Mouse (Mus musculus) stomach, embryonic 14.5 days (tissue): Measurements from ENCODE around the gene Gga1. TPM values are rescaled to one million over a fixed set of nuclear protein-coding genes. Genes with fewer than 3 reads are reported as not detected.
A peak's percentile ranks its signal among the peaks of the same experiment; 100 is the strongest.

ENCODE experiments used
- ATAC-seq: fragments of 200-750 bp; cut with Nextera tagmentation; 2 replicates; pipeline ENCODE4 v1.8.0; 2017; ENCODE audit warnings: low read depth, moderate TSS enrichment; ENCODE audit not compliant: insufficient number of reproducible peaks, insufficient read depth, low FRiP score
- H3K27ac ChIP-seq: fragments of 300-500 bp; sonication (generic); 2 replicates; pipeline ENCODE4 v1.5.1; 2014; ENCODE audit warnings: mild to moderate bottlenecking, low read length, moderate library complexity, mixed read lengths
- H3K27me3 ChIP-seq: fragments of 300-500 bp; sonication (generic); 2 replicates; pipeline ENCODE4 v1.6.1; 2014; ENCODE audit warnings: low read length, control low read depth, mixed read lengths; ENCODE audit not compliant: control insufficient read depth, insufficient read depth
- H3K36me3 ChIP-seq: fragments of 300-500 bp; sonication (generic); 2 replicates; pipeline ENCODE4 v1.6.1; 2014; ENCODE audit warnings: mild to moderate bottlenecking, control low read depth, low read length, moderate library complexity, mixed read lengths; ENCODE audit not compliant: control insufficient read depth, insufficient read depth
- H3K4me1 ChIP-seq: fragments of 300-500 bp; sonication (generic); 2 replicates; pipeline ENCODE4 v1.6.1; 2014; ENCODE audit warnings: low read length, control low read depth, mixed read lengths; ENCODE audit not compliant: control insufficient read depth, insufficient read depth
- H3K4me2 ChIP-seq: fragments of 300-500 bp; sonication (generic); replicated peaks from 2 replicates; pipeline ENCODE4 v1.6.1; 2014; ENCODE audit warnings: low read depth, low read length, control low read depth
- H3K4me3 ChIP-seq: fragments of 300-500 bp; sonication (generic); 2 replicates; pipeline ENCODE4 v1.5.1; 2014; ENCODE audit warnings: low read depth, low read length, control low read depth
- H3K9ac ChIP-seq: fragments of 300-500 bp; sonication (generic); replicated peaks from 2 replicates; pipeline ENCODE4 v1.6.1; 2014; ENCODE audit warnings: low read depth, mild to moderate bottlenecking, control low read depth, low read length, moderate library complexity, mixed read lengths
- H3K9me3 ChIP-seq: fragments of 300-500 bp; sonication (generic); 2 replicates; pipeline ENCODE4 v1.6.1; 2016; ENCODE audit warnings: low read depth, low read length, control low read depth; ENCODE audit not compliant: control insufficient read depth
- WGBS: fragments of 180-500 bp; shearing (Covaris S2); extraction: QIAGEN DNeasy Blood & Tissue Kit; methylation state at CpG from one replicate; pipeline ENCODE4 v1.1.7; 2014; 5-methylcytosine and 5-hydroxymethylcytosine counted together
- polyA plus RNA-seq: library from polyadenylated mRNA; unstranded; fragments of >200 nt; fragmentation: Nextera tagmentation; extraction: Ambion mirVana; gene quantifications from 2 replicates; pipeline ENCODE4 v1.2.1, GENCODE M21; 2014

Gene Gga1
- polyA plus RNA-seq, 1 experiment from 2014 or later: 38.2 TPM

DNA sequence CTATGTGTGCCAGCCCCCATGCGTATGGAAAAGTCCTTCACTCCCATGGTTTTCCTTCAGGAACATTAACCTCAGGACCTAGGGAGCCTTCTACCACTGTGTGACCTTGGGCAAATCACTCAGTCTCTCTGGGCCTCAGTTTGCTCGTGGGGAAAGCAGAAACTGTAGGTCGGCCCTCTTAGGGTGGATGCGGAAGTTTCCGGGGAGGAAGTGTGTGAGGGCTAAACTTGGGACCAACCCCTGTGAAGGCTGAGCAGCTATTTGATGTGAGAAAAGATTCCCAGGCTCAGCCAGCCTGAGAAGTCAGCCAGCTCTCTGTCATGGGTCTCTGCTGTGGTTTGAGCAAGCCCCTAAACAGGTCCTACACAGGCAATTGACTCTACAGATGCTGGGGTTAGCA is 14.7 kb upstream of the Gga1 start:
- no peak overlapping the region for H3K9ac ChIP-seq
- WGBS: 91% methylated on average over 5 of the region's 5 CpGs
- H3K36me3 ChIP-seq: no peaks in the 10 kb centered on the region
- no peak overlapping the region for H3K4me2 ChIP-seq
- no peak for ATAC-seq
- no peaks in the 10 kb centered on the region for H3K9me3 ChIP-seq
- no peak overlapping the region for H3K4me3 ChIP-seq
- no peak overlapping the region for H3K27ac ChIP-seq
- H3K27me3 ChIP-seq: no peaks in the 10 kb centered on the region
- H3K4me1 ChIP-seq: 0 out of 2 replicates have a peak, but pooled peaks cover 5% of the 10 kb centered on the region

DNA sequence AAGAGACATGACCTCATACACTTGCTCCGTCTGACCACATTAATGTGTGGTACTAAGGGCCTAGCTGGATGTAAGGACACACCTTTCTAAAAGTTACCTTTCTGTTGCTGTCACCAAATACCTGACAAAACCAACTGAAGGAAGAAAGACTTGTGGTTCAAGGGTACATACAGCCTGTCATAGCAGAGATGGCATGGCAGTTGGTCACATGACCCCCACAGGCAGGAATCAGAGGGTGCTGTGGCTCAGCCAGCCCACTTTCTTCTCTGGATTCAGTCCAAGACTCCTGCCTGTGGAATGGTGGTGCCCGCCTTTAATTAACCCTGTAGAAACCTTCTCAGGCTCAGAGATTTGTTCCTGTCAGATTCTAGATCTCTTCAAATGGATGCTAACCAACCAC is 13.8 kb upstream of the Gga1 start:
- ATAC-seq: 0 out of 2 replicates have a peak, but pooled peaks have one; percentile 46
- WGBS: 72% methylated on average over 2 of the region's 2 CpGs
- H3K9ac ChIP-seq: no peak overlapping the region

DNA sequence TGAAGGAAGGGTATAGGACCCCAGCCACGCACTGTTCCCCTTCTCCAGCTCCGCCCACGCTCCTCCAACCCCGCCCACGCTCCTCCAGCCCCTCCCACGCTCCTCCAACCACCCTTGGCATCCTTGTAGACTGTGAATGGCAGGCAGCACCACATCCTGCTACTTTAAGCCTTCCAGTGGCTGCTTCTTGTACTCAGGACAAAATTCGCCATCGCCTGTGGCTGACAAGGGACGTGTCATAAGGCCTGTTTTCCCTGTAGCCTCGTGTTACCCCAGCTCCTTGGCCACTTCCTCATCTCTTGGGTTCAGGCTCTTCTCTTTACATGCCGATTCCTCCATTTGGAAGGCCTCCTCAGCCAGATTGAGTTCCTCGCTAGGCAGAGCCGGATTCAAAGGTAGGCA is 13.1 kb upstream of the Gga1 start:
- no peak overlapping the region for H3K9ac ChIP-seq
- no peaks in the 10 kb centered on the region for H3K9me3 ChIP-seq
- WGBS: 48% methylated on average over 13 of the region's 13 CpGs
- ATAC-seq: no peak
- peaks cover 16% of the 10 kb centered on the region for H3K4me1 ChIP-seq
- H3K4me2 ChIP-seq: no peak overlapping the region
- no peak overlapping the region for H3K27ac ChIP-seq
- H3K36me3 ChIP-seq: no peaks in the 10 kb centered on the region
- no peaks in the 10 kb centered on the region for H3K27me3 ChIP-seq
- no peak overlapping the region for H3K4me3 ChIP-seq

More for the DNA sequence above, 13.8 kb upstream of the Gga1 start:
- Histone ChIP-seq H3K9me3 (no peaks in the 10 kb centered on the region), H3K27ac (no peak overlapping the region), H3K36me3 (no peaks in the 10 kb centered on the region), H3K4me2 (no peak overlapping the region), H3K27me3 (no peaks in the 10 kb centered on the region), H3K4me3 (no peak overlapping the region), H3K4me1 (peaks cover 11% of the 10 kb centered on the region; the same call in 1 of the 2 replicates)

DNA sequence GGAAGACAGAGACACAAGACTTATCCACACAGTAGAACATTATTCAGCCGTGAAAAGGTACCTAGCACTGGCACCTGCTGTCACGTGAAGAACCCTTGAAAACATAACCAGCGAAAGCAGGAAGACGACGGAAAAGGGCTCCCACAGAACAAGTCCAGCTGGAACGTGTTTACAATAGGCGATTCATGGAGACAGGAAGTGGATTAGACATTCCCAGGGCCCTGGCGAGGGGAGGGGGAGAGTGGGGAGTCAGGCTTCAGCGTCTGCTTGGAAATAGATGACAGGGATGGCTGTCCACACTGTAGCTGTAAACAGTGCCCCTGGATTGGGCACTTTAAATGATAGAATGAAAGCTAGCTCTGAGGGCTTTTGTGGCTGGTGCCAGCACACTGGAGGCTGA is 8.6 kb upstream of the Gga1 start:
- ATAC-seq: peak; percentile 78; the same call in 1 of the 2 replicates
- Histone ChIP-seq H3K9ac (no peak overlapping the region), H3K4me2 (no peak overlapping the region), H3K36me3 (no peaks in the 10 kb centered on the region), H3K27me3 (no peaks in the 10 kb centered on the region), H3K4me1 (peaks cover 27% of the 10 kb centered on the region), H3K4me3 (no peak overlapping the region), H3K9me3 (no peaks in the 10 kb centered on the region), H3K27ac (peak overlapping the region; percentile 91)
- WGBS: 4% methylated on average over 9 of the region's 9 CpGs

DNA sequence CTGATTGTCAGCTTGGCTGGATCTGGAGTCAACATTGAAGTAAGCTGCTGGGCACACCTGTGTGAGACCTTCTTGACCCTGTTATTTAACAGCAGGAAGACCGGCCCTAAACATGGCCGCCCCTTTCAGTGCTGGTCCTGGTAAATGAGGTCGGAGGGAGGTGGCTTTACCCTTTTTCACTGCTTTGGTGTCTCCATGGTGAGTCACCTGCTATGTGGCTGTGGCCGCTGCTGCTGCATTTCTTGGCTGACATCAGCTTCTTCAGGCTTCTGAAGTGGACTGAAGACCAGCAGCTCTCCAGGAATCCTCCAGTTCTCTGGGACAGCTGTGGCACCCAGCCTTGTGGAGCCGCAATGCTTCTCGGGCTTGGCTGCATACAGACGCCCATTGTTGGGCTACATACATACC is 8.2 kb upstream of the Gga1 start:
- H3K4me2 ChIP-seq: no peak overlapping the region
- peak; percentile 53; the same call in 1 of the 2 replicates for ATAC-seq
- H3K36me3 ChIP-seq: no peaks in the 10 kb centered on the region
- no peaks in the 10 kb centered on the region for H3K9me3 ChIP-seq
- peaks cover 24% of the 10 kb centered on the region for H3K4me1 ChIP-seq
- no peak overlapping the region for H3K4me3 ChIP-seq
- no peak overlapping the region for H3K9ac ChIP-seq
- WGBS: 41% methylated on average over 7 of the region's 7 CpGs
- H3K27ac ChIP-seq: peak overlapping the region; percentile 91
- no peaks in the 10 kb centered on the region for H3K27me3 ChIP-seq

DNA sequence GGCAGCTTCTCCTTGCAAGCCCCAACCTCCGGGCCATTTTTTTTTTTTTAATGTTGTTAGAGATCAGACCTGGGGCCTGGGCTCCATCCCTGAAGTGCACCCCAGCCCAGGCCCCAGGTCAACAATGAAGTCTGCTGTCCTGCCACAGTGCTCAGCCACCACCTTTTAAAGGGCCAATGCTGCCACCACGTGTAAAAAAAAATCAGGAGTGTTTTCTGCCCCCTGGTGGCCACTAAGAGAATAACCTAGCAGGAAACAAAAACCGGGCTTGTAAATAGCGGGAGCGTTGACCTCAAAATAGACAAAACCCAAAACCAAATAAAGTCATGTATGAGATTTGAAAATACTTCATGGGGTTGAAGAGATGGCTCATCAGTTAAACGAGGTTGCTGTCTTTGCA is 7.2 kb upstream of the Gga1 start:
- no peaks in the 10 kb centered on the region for H3K27me3 ChIP-seq
- no peak for ATAC-seq
- peaks cover 22% of the 10 kb centered on the region for H3K4me1 ChIP-seq
- H3K4me3 ChIP-seq: no peak overlapping the region
- H3K9me3 ChIP-seq: no peaks in the 10 kb centered on the region
- no peak overlapping the region for H3K4me2 ChIP-seq
- 32% methylated on average over 6 of the region's 6 CpGs for WGBS
- no peak overlapping the region for H3K9ac ChIP-seq
- no peak overlapping the region; the same call in 1 of the 2 replicates for H3K27ac ChIP-seq
- no peaks in the 10 kb centered on the region for H3K36me3 ChIP-seq

DNA sequence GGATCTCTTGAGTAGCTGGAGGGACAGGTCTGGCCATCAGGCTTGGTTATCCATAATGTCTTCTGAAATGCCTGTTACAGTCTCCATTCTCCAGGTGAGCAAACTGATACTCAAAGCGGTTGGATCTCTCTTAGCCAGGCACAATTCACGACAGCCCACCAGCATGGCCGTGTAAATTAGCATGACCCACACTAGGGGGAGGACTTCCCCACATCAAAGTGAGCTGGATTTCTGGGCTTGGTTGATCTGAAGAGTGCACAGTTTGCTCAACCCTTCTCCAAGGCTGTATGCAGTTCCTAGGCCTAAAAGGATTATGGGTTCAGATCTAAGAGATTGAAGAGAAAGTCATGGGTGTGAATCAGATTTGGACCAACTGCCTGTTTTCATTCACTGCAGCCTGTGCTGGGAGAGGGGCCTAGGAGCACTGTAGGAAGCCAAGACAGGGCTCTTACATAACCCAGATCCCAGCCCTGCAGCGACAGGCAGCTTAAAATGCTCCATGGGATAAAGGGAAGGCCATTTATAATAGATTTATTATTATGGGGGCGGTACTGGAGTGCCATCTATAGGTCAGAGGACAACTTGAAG is 4.9 kb upstream of the Gga1 start:
- H3K9ac ChIP-seq: no peak overlapping the region
- 36% methylated on average over 5 of the region's 5 CpGs for WGBS
- H3K27ac ChIP-seq: peak overlapping the region; percentile 45; the same call in 1 of the 2 replicates

DNA sequence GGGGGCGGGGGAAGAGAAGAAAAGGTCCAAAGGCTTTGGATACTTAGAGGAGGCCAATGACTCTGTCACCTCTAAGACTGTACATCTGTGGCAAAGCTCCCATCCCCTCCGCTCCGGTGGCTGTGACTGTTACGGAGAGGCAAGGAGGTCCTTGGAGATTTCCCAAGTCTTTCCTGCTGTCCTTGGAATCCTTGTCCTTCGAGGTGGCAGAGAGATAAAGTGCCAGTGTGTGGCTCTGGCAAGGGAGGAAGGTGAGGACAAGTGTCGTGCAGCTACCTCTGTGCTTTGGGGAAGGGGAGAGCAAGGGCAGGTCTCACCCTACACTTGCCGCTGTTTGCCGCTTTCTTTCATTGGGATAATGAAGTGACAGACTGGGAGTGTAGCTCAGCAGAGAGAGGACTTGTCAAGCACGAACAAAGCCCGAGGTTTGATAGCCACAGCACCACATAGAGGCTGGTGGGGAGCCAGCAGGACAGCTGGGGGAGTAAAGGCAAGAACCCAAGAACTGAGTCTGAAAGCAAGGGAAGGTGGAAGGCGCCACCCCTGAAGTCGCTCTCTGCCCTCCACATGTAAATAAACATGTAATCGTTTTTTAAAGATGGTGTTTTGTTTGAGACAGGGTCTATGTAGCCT is 3.1 kb upstream of the Gga1 start:
- no peaks in the 10 kb centered on the region for H3K27me3 ChIP-seq
- H3K36me3 ChIP-seq: no peaks in the 10 kb centered on the region
- H3K4me2 ChIP-seq: no peak overlapping the region
- no peak overlapping the region for H3K9ac ChIP-seq
- H3K9me3 ChIP-seq: no peaks in the 10 kb centered on the region
- ATAC-seq: no peak
- no peak overlapping the region for H3K4me3 ChIP-seq
- H3K27ac ChIP-seq: no peak overlapping the region
- H3K4me1 ChIP-seq: peaks cover 19% of the 10 kb centered on the region
- 49% methylated on average over 13 of the region's 13 CpGs for WGBS

More for the DNA sequence above, 4.9 kb upstream of the Gga1 start:
- Histone ChIP-seq H3K4me2 (no peak overlapping the region), H3K9me3 (no peaks in the 10 kb centered on the region), H3K4me3 (no peak overlapping the region), H3K36me3 (no peaks in the 10 kb centered on the region), H3K4me1 (peaks cover 25% of the 10 kb centered on the region), H3K27me3 (no peaks in the 10 kb centered on the region)
- no peak for ATAC-seq
